Mouse (Mus musculus): ENCODE results near the gene 1700022I11Rik. TPM values are rescaled to one million over a fixed set of nuclear protein-coding genes. Genes with fewer than 3 reads are reported as not detected.
A peak's percentile ranks its signal among the peaks of the same experiment; 100 is the strongest.

The 1700022I11Rik gene
- total RNA-seq (2021), result not detected
- long read RNA-seq, experiment 1, result 0 reads
- long read RNA-seq, experiment 2, result 0 reads

GRCm38 (mm10) chr4:42969304-42969703 is at the start of gene 1700022I11Rik:
1700022I11Rik (plus strand) TSS chr4:42969604.
- DNase-seq (ENCODE audit: low spot score in 2 of 2), result no peak

DNA sequence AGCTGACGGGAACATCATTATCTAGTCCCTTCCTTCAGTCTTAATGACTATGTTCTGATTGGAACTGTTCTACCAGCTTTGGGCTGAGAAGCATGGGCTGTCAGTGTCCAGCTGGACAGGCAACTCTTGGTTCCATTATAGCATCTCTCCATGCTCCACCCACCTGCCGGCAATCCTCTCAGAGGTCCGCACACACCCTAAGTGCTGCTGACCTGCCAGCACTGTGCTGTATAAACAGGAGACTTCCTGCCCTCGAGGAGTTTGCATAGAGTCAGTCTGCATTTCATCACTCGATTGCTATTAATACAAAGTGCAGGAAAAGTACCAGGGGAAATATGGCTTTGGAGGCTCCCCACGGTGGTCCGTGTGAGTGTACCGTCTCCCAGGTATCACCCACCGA is 48.7 kb upstream of the 1700022I11Rik start:
- DNase-seq (ENCODE audit: low spot score in 2 of 2), result no peak

DNA sequence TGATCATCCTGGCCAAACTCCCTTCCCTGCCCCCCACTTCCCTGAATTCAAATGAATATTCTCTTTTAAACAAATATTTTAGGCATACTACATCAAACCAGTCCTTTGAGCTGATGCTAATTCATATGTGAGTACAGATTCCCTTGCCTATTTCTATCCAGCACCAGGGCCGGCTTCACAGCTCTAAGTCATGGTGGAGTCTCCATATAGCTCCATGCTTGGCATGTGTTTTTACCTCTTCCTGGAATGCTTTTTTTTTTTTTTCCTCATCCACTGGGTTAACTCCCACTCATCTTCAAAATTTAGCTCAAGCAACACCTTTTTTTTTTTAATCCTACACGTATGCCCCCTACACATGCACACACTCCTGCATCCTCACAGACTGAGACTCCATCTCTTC is 47.9 kb upstream of the 1700022I11Rik start:
- no peak for DNase-seq (ENCODE audit: low spot score in 2 of 2)

DNA sequence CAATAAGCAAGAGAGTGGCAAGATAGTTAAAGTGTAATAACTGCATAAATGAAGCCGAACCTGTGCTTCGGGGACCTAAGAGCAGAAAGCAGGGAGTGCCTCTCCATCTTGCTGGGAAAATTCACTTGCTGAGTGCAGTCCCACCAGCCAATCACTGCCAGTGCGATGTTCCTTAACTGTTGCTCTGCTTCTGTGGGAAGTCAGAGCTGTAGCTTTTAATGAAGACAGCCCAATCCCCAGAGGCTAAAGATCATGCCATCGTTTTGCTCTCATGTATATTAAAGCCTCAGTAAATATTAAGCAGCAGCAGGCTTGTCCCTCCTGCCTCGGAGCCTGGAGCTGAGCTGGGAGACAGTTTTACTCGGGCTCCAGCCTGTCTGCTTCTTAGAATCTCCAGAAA is 47.3 kb upstream of the 1700022I11Rik start:
- no peak for DNase-seq (ENCODE audit: low spot score in 2 of 2)

DNA sequence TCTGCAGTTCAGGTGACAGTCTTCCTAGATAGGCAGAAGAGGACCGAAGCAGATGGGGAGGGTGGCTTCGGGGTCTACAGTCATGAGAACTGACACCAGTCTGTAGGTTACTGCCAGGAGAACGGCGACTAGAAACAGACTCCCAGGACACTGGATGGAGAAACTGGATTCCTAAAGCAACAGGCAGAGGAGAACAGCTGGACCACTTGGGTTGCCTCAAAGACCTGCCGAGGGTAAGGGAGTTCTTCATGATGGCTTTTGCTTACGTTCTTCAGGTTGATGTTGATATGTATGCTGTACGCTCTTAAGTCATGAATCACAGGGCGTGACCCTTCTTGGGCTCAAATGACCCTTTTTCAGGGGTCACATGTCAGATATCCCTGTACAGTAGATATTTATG is 46.9 kb upstream of the 1700022I11Rik start:
- DNase-seq (ENCODE audit: low spot score in 2 of 2), result no peak

GRCm38 (mm10) chr4:42924095-42924710 is 45.2 kb upstream of the 1700022I11Rik start:
- no peak for DNase-seq (ENCODE audit: low spot score in 2 of 2)

- no peak for DNase-seq (ENCODE audit: low spot score in 2 of 2)
Observed at GRCm38 (mm10) chr4:42928209-42928608, 41.2 kb upstream of the 1700022I11Rik start.

DNA sequence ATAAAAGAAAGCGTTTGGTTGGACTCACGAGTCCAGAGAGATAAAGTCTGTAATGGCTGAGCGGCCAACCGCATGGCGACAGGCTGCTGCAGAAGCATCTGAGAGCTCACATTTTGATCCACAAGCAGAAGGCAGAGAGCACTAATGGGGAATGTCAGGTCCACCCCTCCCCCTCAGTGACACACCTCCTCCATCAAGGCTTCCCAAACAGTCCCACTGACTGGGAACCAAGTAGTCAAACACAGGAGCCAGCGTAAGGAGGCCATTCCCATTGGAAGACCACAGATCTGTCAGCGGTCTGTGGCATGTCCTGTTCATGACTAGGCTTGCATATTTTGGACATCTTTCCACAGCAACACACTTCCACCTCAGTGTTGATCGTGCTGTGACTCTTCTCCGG is 40.5 kb upstream of the 1700022I11Rik start:
- DNase-seq (ENCODE audit: low spot score in 2 of 2), result no peak

DNA sequence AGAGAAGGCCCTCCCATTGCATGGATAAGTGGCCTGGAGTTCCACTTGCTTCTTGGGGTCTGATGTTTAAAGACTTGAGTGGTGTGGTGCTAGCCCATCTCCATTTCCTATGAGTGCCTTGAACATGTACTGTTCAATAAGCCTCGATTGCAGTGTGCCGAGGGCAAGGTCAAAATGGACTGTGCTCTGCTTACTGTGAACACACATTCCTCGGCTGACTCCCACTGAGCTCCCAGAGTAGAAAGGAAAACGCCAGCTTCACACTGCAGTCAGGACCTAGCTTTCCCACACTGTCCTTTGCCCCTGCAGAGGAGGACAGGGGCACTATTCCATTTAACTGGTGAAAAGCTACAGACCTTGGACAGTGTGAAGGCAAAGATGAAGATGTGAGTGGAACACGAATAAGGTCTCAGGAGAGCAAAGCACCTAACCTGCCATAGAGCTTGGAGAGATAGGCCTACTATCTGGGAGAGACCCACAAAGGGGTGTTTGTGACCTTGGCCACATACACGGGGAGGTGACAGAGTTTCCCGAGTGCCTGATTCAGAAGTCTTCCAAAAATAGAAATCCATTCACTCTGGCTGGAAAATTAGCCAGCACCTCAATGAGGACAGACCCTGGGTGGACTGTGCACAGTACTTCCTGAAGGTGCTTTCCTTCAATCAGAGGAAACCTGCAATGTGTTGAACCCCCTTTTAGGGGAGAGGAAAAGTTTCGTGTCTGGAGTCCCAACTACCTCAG is 37.0 kb upstream of the 1700022I11Rik start:
- DNase-seq (ENCODE audit: low spot score in 2 of 2), result no peak

DNA sequence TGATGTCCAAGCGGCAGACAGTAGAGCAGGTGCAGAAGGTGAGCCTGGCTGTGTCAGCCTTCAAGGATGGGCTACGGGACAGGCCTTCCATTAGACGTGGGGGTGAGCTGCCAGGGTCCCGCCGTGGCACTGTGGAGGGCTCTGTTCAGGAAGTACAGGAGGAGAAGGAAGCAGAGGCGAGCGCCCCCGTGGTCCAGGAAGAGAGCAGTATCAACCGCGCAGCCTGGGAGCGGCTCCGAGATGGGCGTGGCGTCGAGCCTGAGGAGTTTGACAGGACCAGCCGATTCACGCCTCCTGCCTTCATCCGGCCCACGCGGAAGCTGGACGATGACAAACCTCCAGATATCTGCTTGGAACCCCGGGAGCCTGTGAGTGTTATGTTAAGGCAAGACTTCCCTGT is 35.8 kb upstream of the 1700022I11Rik start:
- no peak for DNase-seq (ENCODE audit: low spot score in 2 of 2)

GRCm38 (mm10) chr4:42941396-42941795 is 28.0 kb upstream of the 1700022I11Rik start:
- no peak for DNase-seq (ENCODE audit: low spot score in 2 of 2)

DNA sequence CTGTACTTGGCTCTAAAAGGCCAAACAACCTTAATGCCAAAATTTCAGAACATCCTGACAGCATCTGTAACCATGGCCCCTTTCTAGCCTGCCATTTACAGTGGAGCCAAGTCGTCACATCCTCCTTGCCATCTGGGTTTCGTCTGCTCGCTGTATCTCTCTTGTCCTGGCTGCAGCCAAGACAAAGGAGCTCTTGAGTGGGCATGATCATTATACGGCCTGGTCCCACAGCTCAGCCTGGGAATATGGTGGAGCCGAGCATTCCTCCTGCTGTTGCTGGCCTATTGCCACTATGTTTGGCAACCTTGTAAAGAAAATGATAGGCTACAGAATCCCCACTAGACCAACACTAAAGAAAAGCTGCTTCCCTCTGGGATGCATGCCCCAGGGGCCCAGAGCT is 26.1 kb upstream of the 1700022I11Rik start:
- DNase-seq (ENCODE audit: low spot score in 2 of 2), result no peak

DNA sequence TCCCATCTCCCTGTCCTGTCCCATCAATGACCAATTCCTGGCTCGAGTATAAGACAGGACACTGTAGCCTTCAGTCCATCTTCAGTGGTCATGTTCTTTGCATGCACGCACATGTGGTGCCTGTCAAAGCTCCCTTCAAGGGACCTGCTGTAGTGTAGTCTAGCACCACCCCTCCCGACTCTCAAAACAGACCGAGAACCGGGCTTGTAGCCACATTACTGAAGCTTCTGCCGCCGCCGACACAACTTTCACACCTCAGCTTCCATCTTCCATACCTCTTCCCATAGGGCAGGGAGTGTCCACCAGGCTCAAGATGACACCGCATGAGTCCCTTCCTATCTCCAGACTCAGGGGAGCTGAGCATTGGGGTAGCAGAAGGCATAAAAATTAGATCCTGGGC is 25.2 kb upstream of the 1700022I11Rik start:
- no peak for DNase-seq (ENCODE audit: low spot score in 2 of 2)

- DNase-seq (ENCODE audit: low spot score in 2 of 2), result no peak
Observed at GRCm38 (mm10) chr4:42945043-42945442, 24.4 kb upstream of the 1700022I11Rik start.

GRCm38 (mm10) chr4:42945445-42945844 is 24.0 kb upstream of the 1700022I11Rik start:
- DNase-seq (ENCODE audit: low spot score in 2 of 2), result no peak

- peak; percentile 72 to 82 for DNase-seq (ENCODE audit: low spot score in 2 of 2)
Observed at GRCm38 (mm10) chr4:42945952-42946351, 23.5 kb upstream of the 1700022I11Rik start.

- DNase-seq (ENCODE audit: low spot score in 2 of 2), result peak; percentile 89 to 97
Observed at GRCm38 (mm10) chr4:42946733-42947290, 22.6 kb upstream of the 1700022I11Rik start.

DNA sequence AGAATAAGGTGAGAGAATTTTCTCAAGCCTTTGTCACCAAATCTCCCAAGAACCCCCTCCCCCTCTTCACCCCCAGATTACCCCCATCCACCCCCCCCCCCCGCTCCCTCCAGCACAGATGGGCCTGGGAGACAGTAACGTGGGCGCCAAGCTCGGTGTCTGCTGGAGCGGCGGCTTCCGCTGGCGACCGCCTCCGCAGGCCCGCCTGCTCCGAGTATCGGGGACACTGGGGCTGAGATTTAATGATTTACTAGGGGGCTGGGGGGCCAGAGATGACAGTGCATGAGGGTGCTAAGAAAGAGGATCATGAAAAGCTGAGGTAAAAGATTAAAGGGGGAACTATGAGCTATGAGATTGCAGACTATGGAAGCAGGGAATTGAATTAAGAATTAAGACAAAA is 20.9 kb upstream of the 1700022I11Rik start:
- peak in 1 of 2 experiments; percentile 72 for DNase-seq (ENCODE audit: low spot score in 2 of 2)

DNA sequence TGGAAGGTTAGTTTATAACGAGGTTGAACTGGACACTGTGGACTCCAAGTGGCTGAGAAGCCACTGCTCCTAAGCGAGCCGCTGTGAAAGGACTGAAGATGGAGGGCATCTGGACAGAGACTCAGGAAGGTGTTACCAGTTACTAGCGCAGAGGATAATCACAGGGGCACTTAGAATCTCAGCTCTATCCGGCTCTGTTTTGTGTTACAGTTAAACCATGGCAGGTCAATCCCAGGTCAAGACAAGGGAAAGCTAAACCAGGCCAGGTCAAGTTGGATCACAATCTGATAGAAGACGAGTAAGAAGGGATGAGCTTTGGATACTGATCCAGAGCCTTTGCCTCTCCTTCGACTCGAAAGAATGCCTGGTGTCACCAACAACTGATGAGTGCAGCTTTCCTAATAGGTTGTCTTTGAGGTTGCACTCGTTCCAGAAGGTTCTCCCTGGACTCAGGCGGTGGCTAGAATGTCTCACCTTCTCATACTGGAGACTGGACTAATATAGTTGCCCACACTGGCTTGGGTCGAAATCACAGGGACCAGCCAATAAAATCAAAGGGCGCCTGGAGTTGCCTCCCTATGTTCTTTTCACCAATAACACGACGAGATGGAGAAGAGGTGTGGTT is 20.2 kb upstream of the 1700022I11Rik start:
- DNase-seq (ENCODE audit: low spot score in 2 of 2), result no peak

GRCm38 (mm10) chr4:42949676-42950051 is 19.7 kb upstream of the 1700022I11Rik start, which contains the start of gene Dnajb5:
Dnajb5 (plus strand) TSS chr4:42949814.
- DNase-seq (ENCODE audit: low spot score in 2 of 2), result peak; percentile 100

- DNase-seq (ENCODE audit: low spot score in 2 of 2), result peak; percentile 89 to 91
Observed at GRCm38 (mm10) chr4:42950065-42950558, 19.3 kb upstream of the 1700022I11Rik start.
